8 mouse cellular contexts compared by ENCODE assay signal in the genomic region with DNA sequence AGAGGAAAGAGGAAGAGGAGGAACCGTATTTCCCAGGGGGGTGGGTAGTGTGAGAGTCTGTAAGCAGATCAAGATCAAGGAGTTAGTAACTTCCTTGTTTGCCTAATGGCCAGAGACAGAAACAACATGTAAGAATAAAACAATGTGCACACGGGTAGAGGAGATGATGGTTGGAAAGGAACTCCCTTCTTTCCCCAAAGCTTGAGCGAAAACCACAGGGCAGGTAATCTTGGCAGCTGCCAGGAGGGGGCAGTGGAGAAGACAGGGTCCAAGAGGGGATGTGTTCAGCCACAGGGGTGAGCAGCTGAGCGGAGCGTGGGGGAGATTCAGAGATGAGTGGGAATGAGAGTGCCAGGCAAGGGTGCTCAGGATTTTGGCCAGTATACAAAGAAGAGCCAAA. TPM values are rescaled to one million over a fixed set of nuclear protein-coding genes. Genes with fewer than 3 reads are reported as not detected.
DNase-seq lines count a peak whose midpoint lies in the region; ATAC-seq and TF ChIP-seq lines count a peak whose summit lies in the region.

No protein-coding gene starts in this region.

- H3K9me3 ChIP-seq in liver, embryonic 11.5 days (ENCODE audit: control insufficient read depth, low read length): peaks cover 2% of the 10 kb centered on the region; the same call in 1 of the 2 replicates

- WGBS in cerebellum, adult 2 months: 76% methylated on average over 5 of the region's 5 CpGs
- WGBS in liver, embryonic 11.5 days: 86% methylated on average over 5 of the region's 5 CpGs

- no peak overlapping the region for H3K4me3 ChIP-seq in cerebellum, adult 2 months (replicated peaks; ENCODE audit: insufficient read depth, low read depth, low read length)
- no peak overlapping the region for H3K4me3 ChIP-seq in liver, embryonic 11.5 days (ENCODE audit: low read depth, low read length)

- H3K4me1 ChIP-seq in cerebellum, adult 2 months (ENCODE audit: control insufficient read depth, insufficient read depth, low read length): peaks cover 9% of the 10 kb centered on the region
- no peaks in the 10 kb centered on the region for H3K4me1 ChIP-seq in liver, embryonic 11.5 days (replicated peaks; ENCODE audit: control insufficient read depth, insufficient read depth, low read length)

- ATAC-seq in liver, embryonic 11.5 days (replicated peaks; ENCODE audit: low FRiP score): no peak

- DNase-seq in cerebellum, adult 2 months: no peak
- no peak for DNase-seq in cerebellum, adult 8-10 months
- DNase-seq in liver: peak; percentile 43
- no peak for DNase-seq in liver, embryonic 11.5 days (ENCODE audit: low spot score)
- peak; percentile 57 for DNase-seq in embryo, embryonic 10 days (ENCODE audit: low spot score)
- DNase-seq in lung, postnatal 10 days: peak; percentile 67
- DNase-seq in thymus, postnatal 0 days (ENCODE audit: low spot score): peak; percentile 54
- DNase-seq in urinary bladder, postnatal 25 days (ENCODE audit: low spot score): no peak

- H3K36me3 ChIP-seq in liver, embryonic 11.5 days (ENCODE audit: control insufficient read depth, insufficient read depth, low read length): peaks cover 41% of the 10 kb centered on the region

- TF ChIP-seq POLR2A in cerebellum, adult 2 months (IDR thresholded peaks at IDR 0.05; ENCODE audit: borderline replicate concordance, insufficient read depth, low read length): no peak

- TF ChIP-seq CTCF in cerebellum, adult 2 months (IDR thresholded peaks at IDR 0.05; ENCODE audit: borderline replicate concordance, insufficient read depth, low read depth, low read length): peak; percentile 36; the same call in 1 of the 2 replicates

- no peak overlapping the region for H3K27ac ChIP-seq in cerebellum, adult 2 months (ENCODE audit: insufficient read depth, low read length)
- no peak overlapping the region for H3K27ac ChIP-seq in liver, embryonic 11.5 days (ENCODE audit: low read depth, low read length)

- no peaks in the 10 kb centered on the region for H3K27me3 ChIP-seq in cerebellum, adult 2 months (ENCODE audit: control insufficient read depth, insufficient read depth, low read length)
- no peaks in the 10 kb centered on the region for H3K27me3 ChIP-seq in liver, embryonic 11.5 days (replicated peaks; ENCODE audit: control insufficient read depth, insufficient read depth, low read length)

- H3K9ac ChIP-seq in liver, embryonic 11.5 days (ENCODE audit: low read depth, low read length): no peak overlapping the region

- H3K4me2 ChIP-seq in liver, embryonic 11.5 days: no peak overlapping the region

RNA-seq across cellular contexts. Expression of a gene that starts 48.1 kb away (rescaled TPM):
- 86.1 and 110 TPM in 2 replicates for polyA plus RNA-seq in cerebellum, adult 2 months (2012; rRNA removed)
- 40.6 and 46.8 TPM in 2 replicates for polyA plus RNA-seq in liver, embryonic 11.5 days (2014; fragmentation: Nextera tagmentation; extraction: Ambion mirVana)
- 33.2 and 41.1 TPM in 2 replicates for polyA plus RNA-seq in thymus, postnatal 0 days (2015; fragmentation: Nextera tagmentation; extraction: Ambion mirVana)

Comparison
In these comparisons a context has a peak if more than half of its experiments do, and no peak if none do; other contexts are left out.
1. DNase-seq: peak in liver (single experiment), embryo, embryonic 10 days (single experiment), lung, postnatal 10 days (single experiment) and thymus, postnatal 0 days (single experiment); none in cerebellum, adult 2 months (0 of 2), cerebellum, adult 8-10 months (single experiment), liver, embryonic 11.5 days (single experiment) and urinary bladder, postnatal 25 days (single experiment).